Mouse (Mus musculus) neural tube, embryonic 15.5 days (tissue): ENCODE results near the gene Apol10a. TPM values are rescaled to one million over a fixed set of nuclear protein-coding genes. Genes with fewer than 3 reads are reported as not detected.
"Not testable (repeated sequence)": the region's sequence is repeated elsewhere in the genome, so short reads cannot be mapped to it uniquely, and the experiment has no call there.

Source experiments
- ATAC-seq: fragments of 200-750 bp; cut with Nextera tagmentation; 2 replicates; pipeline ENCODE4 v1.8.0; 2017; ENCODE audit warnings: mild to moderate bottlenecking, moderate TSS enrichment, moderate library complexity; ENCODE audit not compliant: low FRiP score
- H3K27ac ChIP-seq: fragments of 300-500 bp; sonication (generic); replicated peaks from 2 replicates; pipeline ENCODE4 v1.5.1; 2015; ENCODE audit warnings: mild to moderate bottlenecking, inconsistent platforms
- H3K27me3 ChIP-seq: fragments of 300-500 bp; sonication (generic); replicated peaks from 2 replicates; pipeline ENCODE4 v1.6.1; 2015; ENCODE audit warnings: inconsistent platforms
- H3K36me3 ChIP-seq: fragments of 300-500 bp; sonication (generic); 2 replicates; pipeline ENCODE4 v1.6.1; 2015; ENCODE audit warnings: inconsistent platforms
- H3K4me1 ChIP-seq: fragments of 300-500 bp; sonication (generic); 2 replicates; pipeline ENCODE4 v1.6.1; 2015; ENCODE audit warnings: inconsistent platforms
- H3K4me2 ChIP-seq: fragments of 300-500 bp; sonication (generic); 2 replicates; pipeline ENCODE4 v1.6.1; 2015; ENCODE audit warnings: inconsistent platforms, mild to moderate bottlenecking, moderate library complexity
- H3K4me3 ChIP-seq: fragments of 300-500 bp; sonication (generic); replicated peaks from 2 replicates; pipeline ENCODE4 v1.5.1; 2015; ENCODE audit warnings: mild to moderate bottlenecking, inconsistent platforms
- H3K9ac ChIP-seq: fragments of 300-500 bp; sonication (generic); replicated peaks from 2 replicates; pipeline ENCODE4 v1.6.1; 2015; ENCODE audit warnings: mild to moderate bottlenecking, inconsistent platforms
- H3K9me3 ChIP-seq: fragments of 300-500 bp; sonication (generic); replicated peaks from 2 replicates; pipeline ENCODE4 v1.6.1; 2016; ENCODE audit warnings: inconsistent platforms
- WGBS: fragments of 180-500 bp; shearing (Covaris S2); methylation state at CpG from one replicate; pipeline ENCODE4 v1.1.7; 2015; ENCODE audit warnings: mixed read lengths; 5-methylcytosine and 5-hydroxymethylcytosine counted together
- polyA plus RNA-seq: library from polyadenylated mRNA; unstranded; fragments of >200 nt; fragmentation: Nextera tagmentation; extraction: Ambion mirVana; gene quantifications from 2 replicates; pipeline ENCODE4 v1.2.1, GENCODE M21; 2015

Apol10a gene
- polyA plus RNA-seq, 1 experiment from 2014 or later, result not detected

DNA sequence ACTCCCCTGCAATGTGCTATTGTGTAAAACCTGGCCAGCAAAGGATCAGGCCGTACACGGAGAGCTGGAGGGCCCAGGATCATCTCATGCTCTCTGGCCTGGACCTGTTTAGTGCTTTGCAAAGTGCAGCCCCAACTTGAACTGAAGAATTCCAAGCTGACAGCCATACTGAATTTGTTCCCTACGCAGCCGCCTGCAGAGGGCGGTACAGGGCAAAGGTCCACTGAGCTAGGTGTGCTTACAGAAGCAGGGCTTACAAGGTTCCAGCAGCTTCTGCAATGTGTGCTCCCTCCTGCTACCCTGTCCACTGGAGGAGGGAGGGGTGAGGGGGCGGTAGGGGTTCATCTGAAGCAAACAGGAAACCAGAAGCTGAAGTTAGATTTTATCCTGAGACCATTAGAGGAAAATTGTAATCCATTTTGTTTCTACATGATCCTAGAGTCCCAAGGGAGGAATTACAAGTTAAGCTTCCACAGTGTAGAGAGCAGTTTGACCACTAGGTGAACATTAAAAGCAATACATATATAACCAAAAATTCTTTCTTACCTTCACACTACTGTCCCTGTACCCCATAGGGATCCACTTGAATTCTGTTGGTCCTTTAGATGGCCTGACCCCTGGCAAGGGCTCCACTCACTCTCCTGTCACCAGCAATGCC lies 46.5 kb downstream of the Apol10a start:
- not testable (repeated sequence) for H3K36me3 ChIP-seq, H3K9me3 ChIP-seq, H3K4me3 ChIP-seq, H3K27ac ChIP-seq, H3K27me3 ChIP-seq, H3K4me2 ChIP-seq, ATAC-seq, H3K4me1 ChIP-seq, H3K9ac ChIP-seq
- WGBS, result 22% methylated on average over 6 of the region's 6 CpGs

DNA sequence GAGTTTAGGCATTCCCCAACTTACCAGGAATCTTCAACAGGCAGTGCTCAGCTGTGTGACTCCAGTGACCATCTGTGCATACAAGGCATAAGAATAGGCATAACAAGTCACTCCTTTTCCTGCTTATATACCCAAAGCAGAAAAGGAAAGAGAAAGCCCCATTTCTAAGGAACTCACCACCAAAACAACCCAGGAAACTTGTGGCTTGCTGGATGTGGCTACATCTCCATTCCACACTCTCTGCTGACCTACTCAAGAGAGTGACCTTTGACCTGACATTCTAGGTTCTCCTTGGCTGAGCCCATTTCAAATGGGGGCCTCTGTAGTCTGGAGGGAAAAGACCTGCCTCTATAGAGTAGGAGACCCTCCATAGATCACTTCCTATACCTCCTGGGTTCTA lies 56.4 kb downstream of the Apol10a start, which contains the start of gene Apol7c:
Apol7c (minus strand) TSS at position 101 of the 400 bp plus-strand sequence.
- no peaks in the 10 kb centered on the region for H3K4me1 ChIP-seq
- H3K4me3 ChIP-seq, result no peak within 1 kb of the TSS
- H3K27ac ChIP-seq, result no peak within 1 kb of the TSS
- no peak for ATAC-seq
- no peaks in the 10 kb centered on the region for H3K36me3 ChIP-seq
- H3K9ac ChIP-seq, result no peak within 1 kb of the TSS
- no peaks in the 10 kb centered on the region for H3K27me3 ChIP-seq
- no peaks in the 10 kb centered on the region for H3K9me3 ChIP-seq
- no peak within 1 kb of the TSS for H3K4me2 ChIP-seq

DNA sequence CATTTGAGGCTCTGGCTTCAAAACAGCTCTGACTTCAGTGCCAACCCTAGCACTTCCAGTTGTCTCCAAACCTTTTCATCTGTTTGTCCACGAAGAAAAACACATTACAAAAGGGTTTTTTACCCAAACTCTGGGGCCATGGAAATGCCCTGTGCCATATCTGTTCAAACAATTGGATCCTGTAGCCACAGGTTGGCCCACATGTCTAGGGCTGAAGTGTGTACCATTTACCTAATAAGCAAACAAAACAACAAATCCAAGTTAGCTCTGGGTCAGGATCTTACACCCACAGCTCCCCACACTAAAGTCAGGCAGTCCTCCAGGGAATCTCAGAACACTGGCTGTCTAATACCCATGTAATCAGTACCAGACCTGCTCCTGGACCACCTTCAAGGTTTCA lies 62.4 kb downstream of the Apol10a start:
- not testable (repeated sequence) for H3K4me3 ChIP-seq, H3K4me2 ChIP-seq, H3K9me3 ChIP-seq, H3K9ac ChIP-seq, H3K27me3 ChIP-seq, H3K36me3 ChIP-seq, H3K4me1 ChIP-seq, ATAC-seq, H3K27ac ChIP-seq
- WGBS, result 48% methylated on average over 1 of the region's 1 CpGs

Other genes with a start within 250 kb of the Apol10a start
- gene Rbfox2, start 170.0 kb upstream of the Apol10a start, polyA plus RNA-seq, result 103 and 120 TPM in 2 replicates
- gene Apol7a, start 77.9 kb upstream of the Apol10a start, polyA plus RNA-seq, result 0.19 TPM in 1 of 2 replicates, not detected in the other
- gene Apol9a, start 65.9 kb upstream of the Apol10a start, polyA plus RNA-seq, result 0.28 and 0.37 TPM in 2 replicates
- gene Apol7b, start 29.6 kb upstream of the Apol10a start, polyA plus RNA-seq, result not detected in 2 replicates
- not detected in 2 replicates for gene Apol11a, start 31.2 kb downstream of the Apol10a start, polyA plus RNA-seq
- 0.40 TPM in 1 of 2 replicates, not detected in the other for gene Apol7c, start 56.3 kb downstream of the Apol10a start, polyA plus RNA-seq
- gene 1700025B11Rik, start 84.8 kb downstream of the Apol10a start, polyA plus RNA-seq, result not detected in 2 replicates
- 0.19 TPM in 1 of 2 replicates, not detected in the other for gene Apol10b, start 119.1 kb downstream of the Apol10a start, polyA plus RNA-seq
- gene Gm36245, start 122.2 kb downstream of the Apol10a start, polyA plus RNA-seq, result not detected in 2 replicates
- gene Apol11b, start 166.2 kb downstream of the Apol10a start, polyA plus RNA-seq, result 0.10 TPM in 1 of 2 replicates, not detected in the other
- gene Apol7e, start 221.8 kb downstream of the Apol10a start, polyA plus RNA-seq, result 0.65 TPM in 1 of 2 replicates, not detected in the other